ENCODE assay signal across 8 mouse cellular contexts in the genomic region with DNA sequence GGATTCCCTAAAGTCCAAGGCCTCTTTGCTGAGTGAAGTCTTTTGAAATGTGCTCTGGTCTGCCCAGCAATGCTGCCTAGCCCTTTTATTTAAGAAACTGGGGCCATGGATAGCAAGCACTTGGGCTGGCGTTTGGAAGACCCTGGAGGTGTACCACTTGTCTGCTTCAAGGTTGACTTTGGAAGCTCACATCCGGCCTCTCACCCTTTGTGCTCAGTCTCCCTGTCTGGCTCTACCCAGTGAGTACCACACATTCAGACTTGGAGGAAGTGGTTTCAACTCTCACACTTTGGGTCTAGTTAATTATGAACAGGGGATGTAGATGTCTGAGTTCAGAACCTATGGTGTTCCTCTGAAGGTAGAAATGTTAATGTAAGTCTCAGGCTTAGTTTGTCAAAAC. TPM values are rescaled to one million over a fixed set of nuclear protein-coding genes. Genes with fewer than 3 reads are reported as not detected.
DNase-seq lines count a peak whose midpoint lies in the region; ATAC-seq and TF ChIP-seq lines count a peak whose summit lies in the region.

No protein-coding gene starts in this region.

- peaks cover 3% of the 10 kb centered on the region; the same call in 1 of the 2 replicates for H3K4me1 ChIP-seq in lung, embryonic 14.5 days (ENCODE audit: insufficient read depth)
- peaks cover 9% of the 10 kb centered on the region for H3K4me1 ChIP-seq in cortical plate, adult 2 months (ENCODE audit: control insufficient read depth, insufficient read depth, low read length)
- H3K4me1 ChIP-seq in intestine, embryonic 15.5 days (replicated peaks) = peaks cover 13% of the 10 kb centered on the region
- H3K4me1 ChIP-seq in neural tube, embryonic 15.5 days = peaks cover 57% of the 10 kb centered on the region

- peak overlapping the region; percentile 87; the same call in 1 of the 2 replicates for H3K9ac ChIP-seq in lung, embryonic 14.5 days
- H3K9ac ChIP-seq in intestine, embryonic 15.5 days = no peak overlapping the region
- peak overlapping the region; percentile 95 for H3K9ac ChIP-seq in neural tube, embryonic 15.5 days (replicated peaks)

- H3K36me3 ChIP-seq in lung, embryonic 14.5 days (ENCODE audit: insufficient read depth) = no peaks in the 10 kb centered on the region
- no peaks in the 10 kb centered on the region for H3K36me3 ChIP-seq in intestine, embryonic 15.5 days
- H3K36me3 ChIP-seq in neural tube, embryonic 15.5 days = no peaks in the 10 kb centered on the region

- H3K27me3 ChIP-seq in lung, embryonic 14.5 days (ENCODE audit: insufficient read depth, low read length) = no peaks in the 10 kb centered on the region
- no peaks in the 10 kb centered on the region for H3K27me3 ChIP-seq in intestine, embryonic 15.5 days (replicated peaks)
- no peaks in the 10 kb centered on the region for H3K27me3 ChIP-seq in neural tube, embryonic 15.5 days (replicated peaks)

- no peak for ATAC-seq in lung, embryonic 14.5 days (ENCODE audit: insufficient read depth)
- no peak for ATAC-seq in intestine, embryonic 15.5 days
- no peak for ATAC-seq in neural tube, embryonic 15.5 days (ENCODE audit: low FRiP score)

- TF ChIP-seq POLR2A in cortical plate, adult 2 months (IDR thresholded peaks at IDR 0.05; ENCODE audit: extremely low read depth, insufficient read depth, low read length) = no peak

- DNase-seq in lung, embryonic 14.5 days = peak; percentile 19
- DNase-seq in lung, adult 18-20 months = no peak
- DNase-seq in cerebellum, postnatal 10 days = no peak
- no peak for DNase-seq in frontal cortex, postnatal 25 days (ENCODE audit: low spot score in 2 of 2)
- DNase-seq in layer of hippocampus, adult 18-20 months (ENCODE audit: low spot score in 2 of 2) = no peak

- no peak for TF ChIP-seq CTCF in lung, embryonic 14.5 days (IDR thresholded peaks at IDR 0.05; ENCODE audit: low read depth)
- TF ChIP-seq CTCF in cortical plate, adult 2 months (IDR thresholded peaks at IDR 0.05; ENCODE audit: extremely low read depth, insufficient read depth, low read length) = no peak

- no peak overlapping the region for H3K27ac ChIP-seq in lung, embryonic 14.5 days (ENCODE audit: low read depth)
- no peak overlapping the region for H3K27ac ChIP-seq in cortical plate, adult 2 months (ENCODE audit: insufficient read depth, low read length)
- H3K27ac ChIP-seq in intestine, embryonic 15.5 days = peak overlapping the region; percentile 25; the same call in 1 of the 2 replicates
- H3K27ac ChIP-seq in neural tube, embryonic 15.5 days (replicated peaks) = peak overlapping the region; percentile 98

- WGBS in lung, embryonic 14.5 days = 37% methylated on average over 2 of the region's 2 CpGs
- 64% methylated on average over 2 of the region's 2 CpGs for WGBS in intestine, embryonic 15.5 days
- 25% methylated on average over 2 of the region's 2 CpGs for WGBS in neural tube, embryonic 15.5 days

- H3K4me3 ChIP-seq in lung, embryonic 14.5 days (ENCODE audit: low read depth, low read length) = peak overlapping the region; percentile 92
- peak overlapping the region; percentile 94 for H3K4me3 ChIP-seq in cortical plate, adult 2 months (ENCODE audit: insufficient read depth, low read length)
- peak overlapping the region; percentile 96 for H3K4me3 ChIP-seq in intestine, embryonic 15.5 days (replicated peaks)
- peak overlapping the region; percentile 98 for H3K4me3 ChIP-seq in neural tube, embryonic 15.5 days (replicated peaks)

- H3K4me2 ChIP-seq in lung, embryonic 14.5 days = peak overlapping the region; percentile 81
- H3K4me2 ChIP-seq in intestine, embryonic 15.5 days (replicated peaks) = peak overlapping the region; percentile 86
- peak overlapping the region; percentile 77 for H3K4me2 ChIP-seq in neural tube, embryonic 15.5 days

- H3K9me3 ChIP-seq in lung, embryonic 14.5 days (ENCODE audit: low read depth, low read length) = no peaks in the 10 kb centered on the region
- H3K9me3 ChIP-seq in intestine, embryonic 15.5 days = no peaks in the 10 kb centered on the region
- no peaks in the 10 kb centered on the region for H3K9me3 ChIP-seq in neural tube, embryonic 15.5 days (replicated peaks)

RNA-seq across cellular contexts. Expression of a gene that starts 2.8 kb away (rescaled TPM):
- 27.8 and 30.3 TPM in 2 replicates for polyA plus RNA-seq in lung, embryonic 14.5 days (2014; fragmentation: Nextera tagmentation; extraction: Ambion mirVana)
- polyA plus RNA-seq in cortical plate, adult 2 months (2012; rRNA removed) = 106 and 107 TPM in 2 replicates
- polyA plus RNA-seq in intestine, embryonic 15.5 days (2015; fragmentation: Nextera tagmentation; extraction: Ambion mirVana) = 21.3 and 23.4 TPM in 2 replicates
- 67.8 and 76.5 TPM in 2 replicates for polyA plus RNA-seq in neural tube, embryonic 15.5 days (2015; fragmentation: Nextera tagmentation; extraction: Ambion mirVana)
- 100 to 1,000 TPM; 115 to 118 TPM for total RNA-seq in layer of hippocampus, adult 18-20 months (2021)

Comparison
In these comparisons a context has a peak if more than half of its experiments do, and no peak if none do; other contexts are left out.
1. H3K27ac ChIP-seq: peak in intestine, embryonic 15.5 days (single experiment) and neural tube, embryonic 15.5 days (single experiment); none in lung, embryonic 14.5 days (single experiment) and cortical plate, adult 2 months (single experiment).
2. Peak in every context shown above with its lines, with median percentiles within 50 percentile points of each other: H3K4me2 ChIP-seq and H3K4me3 ChIP-seq.